Mouse (Mus musculus): ENCODE data around the gene Zdhhc25. TPM values are rescaled to one million over a fixed set of nuclear protein-coding genes. Genes with fewer than 3 reads are reported as not detected.

Zdhhc25 gene
- polyA plus RNA-seq, 1 experiment from 2014 or later = not detected

Other genes starting within 250 kb of the Zdhhc25 start
- gene Brd1, start 133.9 kb downstream of the Zdhhc25 start, polyA plus RNA-seq (2016; fragmentation: Nextera tagmentation; extraction: Ambion mirVana) = 21.7 and 22.7 TPM in 2 replicates
- gene Zbed4, start 151.4 kb downstream of the Zdhhc25 start, polyA plus RNA-seq (2016; fragmentation: Nextera tagmentation; extraction: Ambion mirVana) = 39.6 and 40.3 TPM in 2 replicates
- gene Alg12, start 219.0 kb downstream of the Zdhhc25 start, polyA plus RNA-seq (2016; fragmentation: Nextera tagmentation; extraction: Ambion mirVana) = 10.6 and 11.4 TPM in 2 replicates
- gene Creld2, start 219.3 kb downstream of the Zdhhc25 start, polyA plus RNA-seq (2016; fragmentation: Nextera tagmentation; extraction: Ambion mirVana) = 96.5 and 103 TPM in 2 replicates

Measured in forebrain, embryonic 10.5 days (tissue).